Mouse (Mus musculus): Measurements from ENCODE around the gene Carm1. TPM values are rescaled to one million over a fixed set of nuclear protein-coding genes. Genes with fewer than 3 reads are reported as not detected.
A peak's percentile ranks its signal among the peaks of the same experiment; 100 is the strongest.
"Not testable (repeated sequence)": the region's sequence is repeated elsewhere in the genome, so short reads cannot be mapped to it uniquely, and the experiment has no call there.

Carm1 gene
- polyA plus RNA-seq, 1 experiment from 2014 or later, result 15.6 TPM

GRCm38 (mm10) chr9:21526634-21526944, 20.1 kb upstream of the Carm1 start:
- 49% methylated on average over 3 of the region's 3 CpGs for WGBS
- ATAC-seq (ENCODE audit: insufficient read depth, low FRiP score), result no peak
- H3K9ac ChIP-seq (ENCODE audit: low read length), result no peak overlapping the region
- no peak overlapping the region for H3K4me3 ChIP-seq (replicated peaks; ENCODE audit: low read length)
- H3K9me3 ChIP-seq (replicated peaks; ENCODE audit: control insufficient read depth, low read length), result no peaks in the 10 kb centered on the region
- H3K36me3 ChIP-seq (ENCODE audit: control insufficient read depth, insufficient read depth, low read length), result no peaks in the 10 kb centered on the region
- no peaks in the 10 kb centered on the region for H3K27me3 ChIP-seq (ENCODE audit: control insufficient read depth, insufficient read depth, low read length)
- H3K4me1 ChIP-seq (ENCODE audit: control insufficient read depth, insufficient read depth, low read length), result no peaks in the 10 kb centered on the region
- H3K4me2 ChIP-seq (ENCODE audit: low read depth, low read length), result no peak overlapping the region
- H3K27ac ChIP-seq (ENCODE audit: low read length), result no peak overlapping the region

- Histone ChIP-seq H3K9ac (ENCODE audit: low read length) (no peak overlapping the region), H3K27me3 (ENCODE audit: control insufficient read depth, insufficient read depth, low read length) (no peaks in the 10 kb centered on the region), H3K4me2 (ENCODE audit: low read depth, low read length) (no peak overlapping the region), H3K4me3 (replicated peaks; ENCODE audit: low read length) (no peak overlapping the region), H3K9me3 (replicated peaks; ENCODE audit: control insufficient read depth, low read length) (no peaks in the 10 kb centered on the region), H3K4me1 (ENCODE audit: control insufficient read depth, insufficient read depth, low read length) (no peaks in the 10 kb centered on the region), H3K36me3 (ENCODE audit: control insufficient read depth, insufficient read depth, low read length) (no peaks in the 10 kb centered on the region), H3K27ac (ENCODE audit: low read length) (no peak overlapping the region)
- WGBS, result 91% methylated on average over 2 of the region's 2 CpGs
- no peak for ATAC-seq (ENCODE audit: insufficient read depth, low FRiP score)
Measured at GRCm38 (mm10) chr9:21527100-21527801, 19.4 kb upstream of the Carm1 start.

- ATAC-seq (ENCODE audit: insufficient read depth, low FRiP score), result no peak
- 65% methylated on average over 1 of the region's 1 CpGs for WGBS
Measured at GRCm38 (mm10) chr9:21527917-21528324, 18.8 kb upstream of the Carm1 start.

GRCm38 (mm10) chr9:21536501-21536900, 10.2 kb upstream of the Carm1 start:
- Histone ChIP-seq H3K4me2 (ENCODE audit: low read depth, low read length) (no peak overlapping the region), H3K9ac (ENCODE audit: low read length) (no peak overlapping the region), H3K27me3 (ENCODE audit: control insufficient read depth, insufficient read depth, low read length) (no peaks in the 10 kb centered on the region), H3K4me1 (ENCODE audit: control insufficient read depth, insufficient read depth, low read length) (0 out of 2 replicates have a peak, but pooled peaks cover 2% of the 10 kb centered on the region), H3K4me3 (replicated peaks; ENCODE audit: low read length) (no peak overlapping the region), H3K36me3 (ENCODE audit: control insufficient read depth, insufficient read depth, low read length) (no peaks in the 10 kb centered on the region), H3K27ac (ENCODE audit: low read length) (no peak overlapping the region), H3K9me3 (replicated peaks; ENCODE audit: control insufficient read depth, low read length) (no peaks in the 10 kb centered on the region)
- WGBS, result 87% methylated on average over 14 of the region's 14 CpGs
- no peak for ATAC-seq (ENCODE audit: insufficient read depth, low FRiP score)

More at GRCm38 (mm10) chr9:21527917-21528324, 18.8 kb upstream of the Carm1 start:
- no peaks in the 10 kb centered on the region for H3K36me3 ChIP-seq (ENCODE audit: control insufficient read depth, insufficient read depth, low read length)
- H3K27ac ChIP-seq (ENCODE audit: low read length), result no peak overlapping the region
- no peaks in the 10 kb centered on the region for H3K4me1 ChIP-seq (ENCODE audit: control insufficient read depth, insufficient read depth, low read length)
- H3K4me2 ChIP-seq (ENCODE audit: low read depth, low read length), result no peak overlapping the region
- H3K9ac ChIP-seq (ENCODE audit: low read length), result no peak overlapping the region
- H3K4me3 ChIP-seq (replicated peaks; ENCODE audit: low read length), result no peak overlapping the region
- no peaks in the 10 kb centered on the region for H3K27me3 ChIP-seq (ENCODE audit: control insufficient read depth, insufficient read depth, low read length)
- H3K9me3 ChIP-seq (replicated peaks; ENCODE audit: control insufficient read depth, low read length), result no peaks in the 10 kb centered on the region

GRCm38 (mm10) chr9:21537009-21537408, 9.7 kb upstream of the Carm1 start:
- 0 out of 2 replicates have a peak, but pooled peaks cover 2% of the 10 kb centered on the region for H3K4me1 ChIP-seq (ENCODE audit: control insufficient read depth, insufficient read depth, low read length)
- H3K9me3 ChIP-seq (replicated peaks; ENCODE audit: control insufficient read depth, low read length), result no peaks in the 10 kb centered on the region
- 66% methylated on average over 4 of the region's 4 CpGs for WGBS
- H3K27ac ChIP-seq (ENCODE audit: low read length), result no peak overlapping the region
- H3K27me3 ChIP-seq (ENCODE audit: control insufficient read depth, insufficient read depth, low read length), result no peaks in the 10 kb centered on the region
- no peak overlapping the region for H3K4me2 ChIP-seq (ENCODE audit: low read depth, low read length)
- H3K9ac ChIP-seq (ENCODE audit: low read length), result no peak overlapping the region
- H3K4me3 ChIP-seq (replicated peaks; ENCODE audit: low read length), result no peak overlapping the region
- no peak for ATAC-seq (ENCODE audit: insufficient read depth, low FRiP score)
- no peaks in the 10 kb centered on the region for H3K36me3 ChIP-seq (ENCODE audit: control insufficient read depth, insufficient read depth, low read length)

- Histone ChIP-seq H3K36me3 (ENCODE audit: control insufficient read depth, insufficient read depth, low read length) (no peaks in the 10 kb centered on the region), H3K9ac (ENCODE audit: low read length) (no peak overlapping the region), H3K9me3 (replicated peaks; ENCODE audit: control insufficient read depth, low read length) (no peaks in the 10 kb centered on the region), H3K4me1 (ENCODE audit: control insufficient read depth, insufficient read depth, low read length) (peaks cover 13% of the 10 kb centered on the region), H3K27ac (ENCODE audit: low read length) (no peak overlapping the region), H3K4me2 (ENCODE audit: low read depth, low read length) (no peak overlapping the region), H3K4me3 (replicated peaks; ENCODE audit: low read length) (no peak overlapping the region), H3K27me3 (ENCODE audit: control insufficient read depth, insufficient read depth, low read length) (no peaks in the 10 kb centered on the region)
- WGBS, result 71% methylated on average over 7 of the region's 7 CpGs
- no peak for ATAC-seq (ENCODE audit: insufficient read depth, low FRiP score)
Measured at GRCm38 (mm10) chr9:21539981-21540753, 6.5 kb upstream of the Carm1 start.

GRCm38 (mm10) chr9:21542001-21542400, 4.7 kb upstream of the Carm1 start:
- peaks cover 13% of the 10 kb centered on the region for H3K4me1 ChIP-seq (ENCODE audit: control insufficient read depth, insufficient read depth, low read length)
- not testable (repeated sequence) for H3K4me3 ChIP-seq (replicated peaks; ENCODE audit: low read length); ATAC-seq (ENCODE audit: insufficient read depth, low FRiP score); H3K27me3 ChIP-seq (ENCODE audit: control insufficient read depth, insufficient read depth, low read length); H3K9ac ChIP-seq (ENCODE audit: low read length); H3K9me3 ChIP-seq (replicated peaks; ENCODE audit: control insufficient read depth, low read length); H3K27ac ChIP-seq (ENCODE audit: low read length); H3K4me2 ChIP-seq (ENCODE audit: low read depth, low read length); H3K36me3 ChIP-seq (ENCODE audit: control insufficient read depth, insufficient read depth, low read length)
- WGBS, result 90% methylated on average over 2 of the region's 2 CpGs

- H3K36me3 ChIP-seq (ENCODE audit: control insufficient read depth, insufficient read depth, low read length), result 0 out of 2 replicates have a peak, but pooled peaks cover 3% of the 10 kb centered on the region
- H3K4me3 ChIP-seq (replicated peaks; ENCODE audit: low read length), result peak overlapping the region; percentile 79
- no peaks in the 10 kb centered on the region for H3K9me3 ChIP-seq (replicated peaks; ENCODE audit: control insufficient read depth, low read length)
- peak overlapping the region; percentile 82 for H3K9ac ChIP-seq (ENCODE audit: low read length)
- peaks cover 26% of the 10 kb centered on the region for H3K4me1 ChIP-seq (ENCODE audit: control insufficient read depth, insufficient read depth, low read length)
- no peaks in the 10 kb centered on the region for H3K27me3 ChIP-seq (ENCODE audit: control insufficient read depth, insufficient read depth, low read length)
- ATAC-seq (ENCODE audit: insufficient read depth, low FRiP score), result peak; percentile 82
- peak overlapping the region; percentile 51 for H3K4me2 ChIP-seq (ENCODE audit: low read depth, low read length)
- peak overlapping the region; percentile 98 for H3K27ac ChIP-seq (ENCODE audit: low read length)
- 13% methylated on average over 9 of the region's 9 CpGs for WGBS
Measured at GRCm38 (mm10) chr9:21545351-21545915, 1.3 kb upstream of the Carm1 start.

Data from stomach, embryonic 16.5 days (tissue).